Mouse (Mus musculus): ENCODE results near the gene Rec114. TPM values are rescaled to one million over a fixed set of nuclear protein-coding genes. Genes with fewer than 3 reads are reported as not detected.

The Rec114 gene
- polyA plus RNA-seq, 1 experiment, result 5.0 TPM

- no peak overlapping the region for H3K4me3 ChIP-seq (ENCODE audit: extremely low read depth, insufficient read depth, insufficient read length)
- DNase-seq (ENCODE audit: low read depth in 1 of 2, low spot score in 2 of 2), result no peak
- 76% methylated on average over 3 of the region's 3 CpGs for WGBS
- H3K27ac ChIP-seq (ENCODE audit: insufficient read depth, low read length), result no peak overlapping the region
- H3K4me1 ChIP-seq (ENCODE audit: control insufficient read depth, insufficient read depth, insufficient read length), result no peaks in the 10 kb centered on the region
- H3K36me3 ChIP-seq (ENCODE audit: control insufficient read depth, insufficient read depth, low read length), result no peaks in the 10 kb centered on the region
- no peak for TF ChIP-seq POLR2A (IDR thresholded peaks at IDR 0.05; ENCODE audit: low read depth, low read length)
- no peak for TF ChIP-seq CTCF (IDR thresholded peaks at IDR 0.05; ENCODE audit: extremely low read depth, insufficient read depth, insufficient read length, insufficient replicate concordance)
- H3K27me3 ChIP-seq (ENCODE audit: control insufficient read depth, insufficient read depth, low read length), result no peaks in the 10 kb centered on the region
Observed at GRCm38 (mm10) chr9:58615064-58615938, 128.5 kb downstream of the Rec114 start.

- DNase-seq (ENCODE audit: low read depth in 1 of 2, low spot score in 2 of 2), result no peak
- Histone ChIP-seq H3K4me1 (ENCODE audit: control insufficient read depth, insufficient read depth, insufficient read length) (peaks cover 2% of the 10 kb centered on the region; the same call in 1 of the 2 replicates), H3K27me3 (ENCODE audit: control insufficient read depth, insufficient read depth, low read length) (no peaks in the 10 kb centered on the region), H3K36me3 (ENCODE audit: control insufficient read depth, insufficient read depth, low read length) (no peaks in the 10 kb centered on the region), H3K27ac (ENCODE audit: insufficient read depth, low read length) (no peak overlapping the region), H3K4me3 (ENCODE audit: extremely low read depth, insufficient read depth, insufficient read length) (no peak overlapping the region)
- 97% methylated on average over 1 of the region's 1 CpGs for WGBS
- TF ChIP-seq CTCF (IDR thresholded peaks at IDR 0.05; ENCODE audit: extremely low read depth, insufficient read depth, insufficient read length, insufficient replicate concordance) (no peak), POLR2A (IDR thresholded peaks at IDR 0.05; ENCODE audit: low read depth, low read length) (no peak)
Observed at GRCm38 (mm10) chr9:58613790-58614189, 130.0 kb downstream of the Rec114 start.

Other genes with a start within 250 kb of the Rec114 start
- gene Cd276, start 188.5 kb downstream of the Rec114 start, polyA plus RNA-seq (2012; rRNA removed), result 2.4 and 3.1 TPM in 2 replicates
- 208 and 221 TPM in 2 replicates for gene Nptn, start 161.7 kb downstream of the Rec114 start, polyA plus RNA-seq (2012; rRNA removed)
- gene Hcn4, start 79.4 kb upstream of the Rec114 start, polyA plus RNA-seq (2012; rRNA removed), result 0.01 and 0.02 TPM in 2 replicates